Mouse (Mus musculus) embryonic facial prominence, embryonic 14.5 days (tissue): ENCODE measurements around the gene Hao2. TPM values are rescaled to one million over a fixed set of nuclear protein-coding genes. Genes with fewer than 3 reads are reported as not detected.

Experiments used
- ATAC-seq: fragments of 200-750 bp; cut with Nextera tagmentation; 2 replicates; pipeline ENCODE4 v1.8.0; 2017; ENCODE audit warnings: low read depth, moderate number of reproducible peaks, moderate TSS enrichment
- DNase-seq: peaks from one replicate; pipeline ENCODE4 v3.0.0-alpha.2; 2015; ENCODE audit warnings: low spot score
- H3K27ac ChIP-seq: fragments of 300-500 bp; sonication (generic); replicated peaks from 2 replicates; pipeline ENCODE4 v1.5.1; 2014; ENCODE audit warnings: low read depth, mild to moderate bottlenecking, low read length, moderate library complexity
- H3K27me3 ChIP-seq: fragments of 300-500 bp; sonication (generic); replicated peaks from 2 replicates; pipeline ENCODE4 v1.6.1; 2014; ENCODE audit warnings: low read length; ENCODE audit not compliant: control insufficient read depth, insufficient read depth
- H3K36me3 ChIP-seq: fragments of 300-500 bp; sonication (generic); 2 replicates; pipeline ENCODE4 v1.6.1; 2014; ENCODE audit warnings: low read length, mixed read lengths; ENCODE audit not compliant: control insufficient read depth, insufficient read depth
- H3K4me1 ChIP-seq: fragments of 300-500 bp; sonication (generic); 2 replicates; pipeline ENCODE4 v1.6.1; 2014; ENCODE audit warnings: antibody characterized with exemption, low read length; ENCODE audit not compliant: control insufficient read depth, insufficient read depth
- H3K4me2 ChIP-seq: fragments of 300-500 bp; sonication (generic); 2 replicates; pipeline ENCODE4 v1.6.1; 2014; ENCODE audit warnings: low read depth, mild to moderate bottlenecking, low read length, moderate library complexity, mixed read lengths
- H3K4me3 ChIP-seq: fragments of 300-500 bp; sonication (generic); 2 replicates; pipeline ENCODE4 v1.5.1; 2014; ENCODE audit warnings: low read depth, mild to moderate bottlenecking, low read length
- H3K9ac ChIP-seq: fragments of 300-500 bp; sonication (generic); 2 replicates; pipeline ENCODE4 v1.6.1; 2014; ENCODE audit warnings: low read depth, mild to moderate bottlenecking, low read length, moderate library complexity, mixed read lengths
- H3K9me3 ChIP-seq: fragments of 300-500 bp; sonication (generic); 2 replicates; pipeline ENCODE4 v1.6.1; 2016; ENCODE audit warnings: low read length; ENCODE audit not compliant: control insufficient read depth
- WGBS: fragments of 180-500 bp; shearing (Covaris S2); extraction: QIAGEN DNeasy Blood & Tissue Kit; methylation state at CpG from one replicate; pipeline ENCODE4 v1.1.7; 2014; 5-methylcytosine and 5-hydroxymethylcytosine counted together
- polyA plus RNA-seq: library from polyadenylated mRNA; unstranded; fragments of >200 nt; fragmentation: Nextera tagmentation; extraction: Ambion mirVana; gene quantifications from 2 replicates; pipeline ENCODE4 v1.2.1, GENCODE M21; 2014

The Hao2 gene
- polyA plus RNA-seq, result not detected in 2 replicates

DNA sequence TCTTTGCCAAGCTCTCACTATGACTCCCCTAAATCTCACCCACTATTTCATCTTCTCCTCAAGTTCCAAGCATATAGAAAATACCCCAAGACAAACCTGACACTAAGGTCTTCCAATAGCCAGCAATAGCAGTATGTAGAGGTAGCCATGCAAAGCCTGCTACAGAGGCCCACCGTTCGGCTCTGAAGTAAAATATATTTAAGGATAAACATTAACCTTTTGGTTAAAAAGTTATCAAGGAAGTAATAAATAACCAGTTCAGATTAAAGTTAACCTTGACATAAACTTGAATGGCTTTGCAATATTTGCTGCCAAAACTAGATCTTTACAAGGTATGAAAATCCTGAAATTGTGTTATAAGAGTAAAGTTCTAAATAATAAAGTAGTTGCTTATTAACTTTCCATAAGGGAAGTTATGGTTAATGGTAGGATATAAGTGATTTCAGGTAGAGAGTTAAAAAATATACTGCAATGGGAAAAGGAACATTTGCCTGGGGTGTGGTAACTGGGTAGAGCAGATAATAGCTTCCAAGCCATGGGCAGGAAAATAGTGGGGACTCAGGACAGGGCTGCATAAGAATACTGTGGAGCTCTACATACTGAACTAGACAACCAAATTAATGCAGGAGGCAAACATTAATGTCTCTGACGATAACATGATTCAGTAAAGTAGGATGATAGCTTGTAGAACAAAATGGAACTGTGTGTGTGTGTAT lies at the start of gene Hao2:
Gene Hao2, minus strand, starts transcription at position 183 of the 716 bp plus-strand sequence.
- no peaks in the 10 kb centered on the region for H3K27me3 ChIP-seq
- DNase-seq (no peak), ATAC-seq (no peak)
- no peaks in the 10 kb centered on the region for H3K4me1 ChIP-seq
- WGBS, result 87% methylated on average over 3 of the region's 3 CpGs
- no peaks in the 10 kb centered on the region for H3K36me3 ChIP-seq
- H3K9me3 ChIP-seq, result no peaks in the 10 kb centered on the region
- no peak within 1 kb of the TSS for H3K27ac ChIP-seq
- H3K9ac ChIP-seq, result no peak within 1 kb of the TSS
- H3K4me3 ChIP-seq, result no peak within 1 kb of the TSS
- no peak within 1 kb of the TSS for H3K4me2 ChIP-seq

DNA sequence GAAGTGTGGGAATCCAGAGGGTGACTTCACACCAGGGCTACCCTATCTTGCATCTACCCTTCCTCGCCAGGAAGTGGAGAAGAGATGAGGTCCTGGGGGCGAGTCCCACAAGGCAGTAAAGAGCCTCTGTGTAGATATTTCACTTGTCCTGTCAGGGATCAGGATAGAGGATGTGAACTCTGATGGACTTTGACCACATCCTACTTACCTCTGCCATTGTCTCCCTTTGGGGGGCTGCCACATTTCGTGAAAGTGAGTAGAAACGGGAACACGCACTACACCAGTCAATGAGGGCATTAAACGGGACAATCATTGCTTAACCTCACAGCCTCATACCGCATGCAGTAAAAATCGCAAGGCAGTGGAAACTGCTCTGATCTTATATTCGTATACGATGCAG lies 48.6 kb upstream of the Hao2 start:
- Histone ChIP-seq H3K9ac (peak overlapping the region; percentile 5; the same call in 1 of the 2 replicates), H3K27me3 (no peaks in the 10 kb centered on the region), H3K27ac (no peak overlapping the region), H3K4me1 (peaks cover 9% of the 10 kb centered on the region), H3K4me2 (peak overlapping the region; percentile 67), H3K4me3 (peak overlapping the region; percentile 29), H3K36me3 (no peaks in the 10 kb centered on the region), H3K9me3 (no peaks in the 10 kb centered on the region)
- no peak for DNase-seq
- WGBS, result 41% methylated on average over 10 of the region's 10 CpGs
- ATAC-seq, result no peak

DNA sequence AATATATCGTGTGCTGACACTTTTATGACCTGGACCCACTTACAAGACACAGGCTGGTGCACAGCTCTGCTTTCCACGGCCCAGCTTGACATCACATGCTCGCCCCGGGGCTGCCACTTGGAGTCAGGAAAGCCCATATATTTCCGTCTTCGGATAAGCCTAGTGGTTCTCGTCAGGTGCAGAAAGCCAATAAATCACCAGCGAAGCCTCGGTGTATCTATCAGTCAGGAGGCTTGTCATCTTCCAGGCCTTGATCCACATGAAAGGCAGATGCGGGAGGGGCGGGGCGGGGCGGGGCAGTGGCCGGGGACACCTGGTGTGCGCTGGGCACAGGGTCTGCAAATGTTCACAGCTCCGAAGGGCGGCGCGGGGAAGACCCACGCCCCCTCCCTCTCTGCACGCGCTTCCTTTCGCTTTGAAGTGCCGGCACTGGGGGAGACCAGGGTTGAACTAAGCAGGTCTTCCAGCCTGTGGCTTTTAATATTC lies 48.1 kb upstream of the Hao2 start:
- H3K4me2 ChIP-seq, result peak overlapping the region; percentile 67
- H3K27ac ChIP-seq, result no peak overlapping the region
- DNase-seq (peak; percentile 16), ATAC-seq (peak; percentile 18; the same call in 1 of the 2 replicates)
- peak overlapping the region; percentile 29 for H3K4me3 ChIP-seq
- peaks cover 9% of the 10 kb centered on the region for H3K4me1 ChIP-seq
- no peaks in the 10 kb centered on the region for H3K27me3 ChIP-seq
- H3K9me3 ChIP-seq, result no peaks in the 10 kb centered on the region
- no peaks in the 10 kb centered on the region for H3K36me3 ChIP-seq
- WGBS, result 13% methylated on average over 14 of the region's 24 CpGs
- peak overlapping the region; percentile 5; the same call in 1 of the 2 replicates for H3K9ac ChIP-seq

DNA sequence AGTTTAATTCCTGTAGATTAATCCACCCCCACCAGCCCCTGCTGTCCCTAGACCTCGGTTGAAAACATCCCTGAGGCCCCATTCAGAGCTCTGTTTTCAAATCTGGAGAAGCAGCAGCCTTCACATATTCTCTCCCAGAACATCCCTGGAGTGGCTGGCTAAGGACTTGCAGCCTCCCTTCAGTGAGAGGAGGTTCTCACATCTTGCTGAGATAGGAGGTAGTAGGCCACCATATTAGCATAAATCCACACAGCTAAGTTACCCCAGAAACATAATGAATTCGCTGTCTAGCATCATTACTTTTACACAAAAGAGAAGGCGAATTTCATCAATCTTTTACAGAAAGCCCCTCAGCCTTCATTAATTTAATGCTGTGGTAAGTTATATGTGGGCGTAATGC lies 47.2 kb upstream of the Hao2 start:
- WGBS, result 75% methylated on average over 4 of the region's 4 CpGs
- no peak for ATAC-seq
- no peaks in the 10 kb centered on the region for H3K27me3 ChIP-seq

DNA sequence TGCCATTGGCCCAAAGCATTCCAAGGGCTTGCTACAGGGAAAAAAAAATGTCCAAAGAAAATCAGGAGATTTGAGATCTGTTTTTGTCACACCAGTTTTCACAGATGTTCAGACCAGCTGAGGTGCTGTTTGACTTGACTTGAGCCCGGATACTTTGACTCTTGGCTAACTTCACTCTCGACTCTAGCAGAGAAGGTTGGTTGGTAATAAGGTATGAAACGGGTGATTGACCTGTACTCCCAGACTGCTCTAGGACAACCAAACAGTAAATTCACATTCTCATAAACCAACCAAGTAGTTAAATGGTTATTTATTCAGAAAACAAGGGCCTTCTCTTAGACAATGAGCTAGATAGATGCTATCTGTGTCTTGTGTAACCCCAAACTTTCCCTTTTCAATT lies 43.4 kb upstream of the Hao2 start:
- H3K4me3 ChIP-seq, result no peak overlapping the region
- no peak overlapping the region for H3K4me2 ChIP-seq
- no peaks in the 10 kb centered on the region for H3K27me3 ChIP-seq
- DNase-seq (no peak), ATAC-seq (no peak)
- peaks cover 5% of the 10 kb centered on the region for H3K4me1 ChIP-seq
- H3K36me3 ChIP-seq, result no peaks in the 10 kb centered on the region
- H3K9me3 ChIP-seq, result no peaks in the 10 kb centered on the region
- no peak overlapping the region for H3K27ac ChIP-seq
- 85% methylated on average over 3 of the region's 3 CpGs for WGBS
- no peak overlapping the region for H3K9ac ChIP-seq

More for the DNA sequence above, 47.2 kb upstream of the Hao2 start:
- H3K36me3 ChIP-seq, result no peaks in the 10 kb centered on the region
- no peak overlapping the region for H3K4me3 ChIP-seq
- no peak overlapping the region for H3K9ac ChIP-seq
- peaks cover 9% of the 10 kb centered on the region for H3K4me1 ChIP-seq
- H3K4me2 ChIP-seq, result no peak overlapping the region
- DNase-seq, result no peak
- no peaks in the 10 kb centered on the region for H3K9me3 ChIP-seq
- no peak overlapping the region for H3K27ac ChIP-seq

DNA sequence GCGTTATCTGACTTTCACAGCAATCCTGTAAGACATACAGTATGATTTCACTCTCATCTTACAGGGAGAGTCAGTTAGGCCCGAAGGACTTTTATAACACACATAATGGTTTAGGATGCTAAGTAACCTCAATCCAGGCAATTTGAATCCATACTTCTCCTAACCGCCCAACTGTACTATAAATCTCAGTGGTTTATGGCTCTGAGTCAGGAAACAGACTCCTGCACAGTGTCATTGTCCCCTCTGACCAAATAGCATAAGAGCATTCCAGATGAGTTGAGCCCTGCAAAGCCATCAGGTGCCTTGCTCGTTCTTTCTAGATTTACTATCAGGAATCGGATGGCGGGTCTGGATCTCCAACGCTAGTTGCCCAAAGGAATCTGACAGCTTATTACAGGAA lies 41.6 kb upstream of the Hao2 start:
- Histone ChIP-seq H3K9ac (no peak overlapping the region), H3K9me3 (no peaks in the 10 kb centered on the region), H3K36me3 (no peaks in the 10 kb centered on the region), H3K27me3 (no peaks in the 10 kb centered on the region), H3K27ac (no peak overlapping the region), H3K4me3 (no peak overlapping the region), H3K4me1 (no peaks in the 10 kb centered on the region), H3K4me2 (no peak overlapping the region)
- WGBS, result 82% methylated on average over 7 of the region's 7 CpGs
- no peak for ATAC-seq
- DNase-seq, result no peak

DNA sequence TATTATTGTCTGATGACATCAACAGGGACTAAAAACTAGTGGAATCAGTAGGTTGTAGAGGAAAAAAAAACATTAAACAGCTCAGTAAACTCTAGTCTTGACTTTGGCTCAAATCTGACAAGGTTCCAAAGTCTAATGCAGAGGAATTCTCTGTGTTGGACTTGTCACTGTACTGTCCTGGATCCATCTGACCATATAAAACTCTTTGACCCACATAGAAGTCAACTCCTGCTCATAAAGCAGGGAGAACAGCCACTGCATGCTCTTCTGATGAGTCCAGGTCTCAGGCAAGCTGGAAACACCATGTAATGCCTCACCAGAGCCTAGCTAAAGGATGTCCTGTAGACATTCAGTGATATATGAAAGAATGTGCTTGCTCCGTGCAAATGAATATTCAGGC lies 41.0 kb upstream of the Hao2 start:
- ATAC-seq, result no peak
- Histone ChIP-seq H3K9ac (no peak overlapping the region), H3K27me3 (no peaks in the 10 kb centered on the region), H3K4me1 (no peaks in the 10 kb centered on the region), H3K9me3 (no peaks in the 10 kb centered on the region), H3K27ac (no peak overlapping the region), H3K4me3 (no peak overlapping the region), H3K4me2 (no peak overlapping the region), H3K36me3 (no peaks in the 10 kb centered on the region)
- WGBS, result 63% methylated on average over 1 of the region's 1 CpGs
- DNase-seq, result no peak

DNA sequence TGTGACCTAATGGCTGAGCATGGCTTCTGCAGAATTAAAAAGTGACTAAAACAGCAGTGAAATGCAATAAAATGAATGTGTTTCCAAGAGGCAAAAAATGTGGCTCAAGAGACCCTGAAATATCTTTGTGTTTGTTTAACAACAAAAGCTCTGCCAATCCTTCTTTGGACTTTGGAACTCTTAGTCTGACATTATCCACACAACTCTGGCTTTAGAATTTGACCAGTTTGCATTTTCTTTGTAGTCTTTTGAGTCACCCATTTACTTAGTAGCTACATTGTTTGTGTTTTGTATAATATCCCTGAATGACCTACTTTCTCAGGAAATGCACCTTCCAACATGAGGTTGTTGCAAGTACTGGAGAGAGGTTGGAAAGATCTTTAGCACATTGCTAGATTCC lies 39.4 kb upstream of the Hao2 start:
- Histone ChIP-seq H3K4me1 (no peaks in the 10 kb centered on the region), H3K9ac (no peak overlapping the region), H3K4me2 (no peak overlapping the region), H3K27ac (no peak overlapping the region), H3K36me3 (no peaks in the 10 kb centered on the region), H3K4me3 (no peak overlapping the region), H3K27me3 (no peaks in the 10 kb centered on the region), H3K9me3 (no peaks in the 10 kb centered on the region)
- no peak for DNase-seq
- ATAC-seq, result no peak

DNA sequence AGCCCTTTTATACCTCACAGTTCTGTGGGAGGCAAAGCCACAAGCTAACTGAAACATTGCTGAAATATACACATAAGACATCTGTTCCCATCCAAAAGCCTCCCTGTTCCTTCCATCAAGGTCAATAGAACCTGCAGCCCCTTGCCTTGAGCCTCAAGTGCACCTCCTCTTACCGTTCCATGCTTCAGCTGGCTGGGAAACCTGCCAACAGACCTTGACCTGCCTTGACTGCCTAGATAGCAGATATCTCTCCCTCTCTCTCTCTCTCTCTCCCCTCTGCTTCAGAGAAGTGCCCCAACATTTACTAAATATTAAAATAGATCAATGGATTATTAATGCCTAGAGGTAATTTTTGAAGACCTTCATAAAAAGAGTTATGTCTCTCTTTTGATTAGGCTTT lies 38.8 kb upstream of the Hao2 start:
- Histone ChIP-seq H3K9ac (no peak overlapping the region), H3K27me3 (no peaks in the 10 kb centered on the region), H3K9me3 (no peaks in the 10 kb centered on the region), H3K36me3 (no peaks in the 10 kb centered on the region), H3K27ac (no peak overlapping the region), H3K4me2 (no peak overlapping the region), H3K4me1 (no peaks in the 10 kb centered on the region), H3K4me3 (no peak overlapping the region)
- ATAC-seq (no peak), DNase-seq (no peak)
- WGBS, result 50% methylated on average over 1 of the region's 1 CpGs
